Mouse (Mus musculus): ENCODE data around the gene Gas7. TPM values are rescaled to one million over a fixed set of nuclear protein-coding genes. Genes with fewer than 3 reads are reported as not detected.

Gas7 gene
- polyA plus RNA-seq, 1 experiment from 2014 or later, result 24.4 TPM

GRCm38 (mm10) chr11:67632906-67633305, 177.7 kb downstream of the Gas7 start:
- no peak for ATAC-seq (ENCODE audit: insufficient number of reproducible peaks, low FRiP score, low TSS enrichment, low read depth)
- no peak overlapping the region for H3K4me2 ChIP-seq (replicated peaks)
- no peak overlapping the region for H3K9ac ChIP-seq
- WGBS, result 76% methylated on average over 8 of the region's 8 CpGs
- H3K4me3 ChIP-seq (replicated peaks), result no peak overlapping the region
- H3K27me3 ChIP-seq, result no peaks in the 10 kb centered on the region
- H3K4me1 ChIP-seq, result 0 out of 2 replicates have a peak, but pooled peaks cover 3% of the 10 kb centered on the region
- no peaks in the 10 kb centered on the region for H3K36me3 ChIP-seq
- H3K9me3 ChIP-seq (replicated peaks), result no peaks in the 10 kb centered on the region
- no peak overlapping the region for H3K27ac ChIP-seq (replicated peaks)

DNA sequence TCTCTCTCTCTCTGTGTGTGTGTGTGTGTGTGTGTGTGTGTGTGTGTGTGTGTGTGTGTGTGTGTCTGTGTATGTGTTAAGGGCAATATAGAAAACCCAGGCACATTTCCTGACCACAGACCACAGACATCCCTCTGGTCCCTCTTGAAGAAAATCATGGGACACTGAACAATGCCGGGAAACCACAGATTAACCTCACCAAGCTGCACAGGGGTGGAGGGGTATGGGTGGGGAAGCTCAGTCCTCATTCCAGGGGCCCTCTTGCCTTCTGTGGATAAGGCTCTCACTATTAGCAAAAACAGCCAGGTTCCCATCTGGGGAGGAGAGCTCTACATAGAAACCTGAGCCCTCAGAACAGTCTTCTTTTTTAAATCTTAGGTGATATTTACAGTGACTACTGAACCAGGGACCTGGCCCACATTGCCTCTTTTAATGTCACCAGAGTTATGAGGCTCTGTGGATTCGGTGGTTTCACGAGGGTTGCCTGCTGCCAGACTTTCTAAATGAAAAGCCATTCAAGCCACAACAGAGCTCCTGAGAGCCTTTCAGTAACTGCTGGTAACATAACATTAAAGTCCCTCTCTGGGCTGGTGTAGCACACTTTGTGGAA, 178.5 kb downstream of the Gas7 start:
- H3K4me2 ChIP-seq (replicated peaks), result no peak overlapping the region
- H3K9me3 ChIP-seq (replicated peaks), result no peaks in the 10 kb centered on the region
- H3K4me3 ChIP-seq (replicated peaks), result no peak overlapping the region
- no peaks in the 10 kb centered on the region for H3K36me3 ChIP-seq
- no peak overlapping the region for H3K27ac ChIP-seq (replicated peaks)
- H3K4me1 ChIP-seq, result 0 out of 2 replicates have a peak, but pooled peaks cover 3% of the 10 kb centered on the region
- no peak overlapping the region for H3K9ac ChIP-seq
- ATAC-seq (ENCODE audit: insufficient number of reproducible peaks, low FRiP score, low TSS enrichment, low read depth), result no peak
- 38% methylated on average over 3 of the region's 3 CpGs for WGBS
- H3K27me3 ChIP-seq, result no peaks in the 10 kb centered on the region

DNA sequence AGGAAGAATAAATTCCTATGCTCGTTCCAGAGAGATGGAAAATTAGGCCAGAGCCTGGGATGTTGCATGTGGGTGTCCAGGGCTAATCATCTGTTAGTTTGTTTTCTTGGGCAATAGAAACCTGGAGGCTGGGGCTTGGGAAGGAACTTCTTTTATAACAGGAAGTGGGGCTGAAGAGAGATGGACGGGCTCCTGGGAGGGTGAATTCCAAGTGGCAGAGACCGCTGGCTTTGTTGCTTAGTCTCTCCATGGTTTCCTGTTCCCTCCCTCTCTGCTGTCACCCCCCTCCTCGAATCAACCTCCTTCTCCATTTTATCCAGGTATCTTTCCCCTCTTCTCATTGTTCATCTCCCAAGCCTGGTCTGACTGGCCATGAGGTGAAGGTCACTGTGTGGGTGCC, 181.0 kb downstream of the Gas7 start:
- Histone ChIP-seq H3K27ac (replicated peaks) (no peak overlapping the region), H3K36me3 (no peaks in the 10 kb centered on the region), H3K9me3 (replicated peaks) (no peaks in the 10 kb centered on the region), H3K4me2 (replicated peaks) (no peak overlapping the region), H3K9ac (no peak overlapping the region), H3K4me1 (0 out of 2 replicates have a peak, but pooled peaks cover 3% of the 10 kb centered on the region), H3K4me3 (replicated peaks) (no peak overlapping the region), H3K27me3 (no peaks in the 10 kb centered on the region)
- no peak for ATAC-seq (ENCODE audit: insufficient number of reproducible peaks, low FRiP score, low TSS enrichment, low read depth)
- 70% methylated on average over 4 of the region's 4 CpGs for WGBS

GRCm38 (mm10) chr11:67636905-67637586, 181.8 kb downstream of the Gas7 start:
- no peak overlapping the region for H3K27ac ChIP-seq (replicated peaks)
- no peaks in the 10 kb centered on the region for H3K9me3 ChIP-seq (replicated peaks)
- no peak for ATAC-seq (ENCODE audit: insufficient number of reproducible peaks, low FRiP score, low TSS enrichment, low read depth)
- no peak overlapping the region for H3K4me3 ChIP-seq (replicated peaks)
- no peaks in the 10 kb centered on the region for H3K27me3 ChIP-seq
- 0 out of 2 replicates have a peak, but pooled peaks cover 3% of the 10 kb centered on the region for H3K4me1 ChIP-seq
- H3K9ac ChIP-seq, result no peak overlapping the region
- H3K4me2 ChIP-seq (replicated peaks), result no peak overlapping the region
- 38% methylated on average over 6 of the region's 6 CpGs for WGBS
- no peaks in the 10 kb centered on the region for H3K36me3 ChIP-seq

DNA sequence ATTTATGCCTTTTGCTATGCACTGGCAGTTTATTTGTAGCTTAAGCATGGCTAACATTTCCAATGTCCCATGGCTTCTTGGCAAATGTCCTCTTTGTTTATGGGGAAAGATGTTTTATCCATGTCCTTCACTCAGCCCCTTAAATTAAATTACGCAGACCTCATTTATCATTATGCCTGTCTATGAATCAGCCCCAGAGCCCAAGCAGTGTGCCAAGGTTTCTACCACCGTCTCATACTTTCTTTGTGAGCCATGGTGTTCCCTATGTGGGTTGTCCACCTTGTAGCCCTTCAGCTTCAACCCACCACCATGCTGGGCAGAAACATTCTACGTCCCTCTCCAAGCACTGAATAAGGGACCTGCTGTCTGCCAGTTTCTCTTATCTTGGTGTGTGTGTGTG, 183.2 kb downstream of the Gas7 start:
- ATAC-seq (ENCODE audit: insufficient number of reproducible peaks, low FRiP score, low TSS enrichment, low read depth), result no peak
- WGBS, result 70% methylated on average over 3 of the region's 3 CpGs
- H3K4me2 ChIP-seq (replicated peaks), result no peak overlapping the region
- no peaks in the 10 kb centered on the region for H3K36me3 ChIP-seq
- H3K4me3 ChIP-seq (replicated peaks), result no peak overlapping the region
- no peaks in the 10 kb centered on the region for H3K9me3 ChIP-seq (replicated peaks)
- 0 out of 2 replicates have a peak, but pooled peaks cover 3% of the 10 kb centered on the region for H3K4me1 ChIP-seq
- 0 out of 2 replicates have a peak overlapping the region, but pooled peaks have one; percentile 36 for H3K27ac ChIP-seq (replicated peaks)
- H3K9ac ChIP-seq, result no peak overlapping the region
- no peaks in the 10 kb centered on the region for H3K27me3 ChIP-seq

GRCm38 (mm10) chr11:67640299-67640698, 185.1 kb downstream of the Gas7 start:
- no peak for ATAC-seq (ENCODE audit: insufficient number of reproducible peaks, low FRiP score, low TSS enrichment, low read depth)
- Histone ChIP-seq H3K4me2 (replicated peaks) (no peak overlapping the region), H3K27me3 (no peaks in the 10 kb centered on the region), H3K4me1 (no peaks in the 10 kb centered on the region), H3K4me3 (replicated peaks) (no peak overlapping the region), H3K9ac (no peak overlapping the region), H3K9me3 (replicated peaks) (no peaks in the 10 kb centered on the region), H3K36me3 (no peaks in the 10 kb centered on the region), H3K27ac (replicated peaks) (no peak overlapping the region)
- WGBS, result 84% methylated on average over 6 of the region's 6 CpGs

DNA sequence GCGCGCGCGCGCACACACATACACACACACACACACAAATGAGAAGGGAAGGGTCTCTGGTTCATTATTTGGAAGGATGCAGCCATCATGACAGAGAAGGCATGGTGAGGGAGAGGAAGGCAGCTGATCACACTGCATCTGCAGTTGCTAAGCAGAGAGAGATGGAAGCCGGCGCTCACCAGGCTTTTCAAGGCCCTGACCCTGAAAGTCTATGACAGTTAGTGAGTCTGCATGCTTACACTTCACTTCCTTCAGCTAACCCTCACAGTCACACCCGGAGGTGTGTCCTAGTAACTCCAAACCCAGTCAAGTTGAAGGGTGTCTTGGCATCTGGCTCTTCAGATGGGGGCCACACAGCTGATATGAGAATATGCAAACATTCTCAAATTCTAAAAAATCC, 187.2 kb downstream of the Gas7 start:
- H3K36me3 ChIP-seq, result no peaks in the 10 kb centered on the region
- no peak for ATAC-seq (ENCODE audit: insufficient number of reproducible peaks, low FRiP score, low TSS enrichment, low read depth)
- H3K9me3 ChIP-seq (replicated peaks), result no peaks in the 10 kb centered on the region
- no peak overlapping the region for H3K4me3 ChIP-seq (replicated peaks)
- no peaks in the 10 kb centered on the region for H3K4me1 ChIP-seq
- 89% methylated on average over 8 of the region's 8 CpGs for WGBS
- H3K27me3 ChIP-seq, result no peaks in the 10 kb centered on the region
- no peak overlapping the region for H3K4me2 ChIP-seq (replicated peaks)
- H3K27ac ChIP-seq (replicated peaks), result no peak overlapping the region
- H3K9ac ChIP-seq, result no peak overlapping the region

DNA sequence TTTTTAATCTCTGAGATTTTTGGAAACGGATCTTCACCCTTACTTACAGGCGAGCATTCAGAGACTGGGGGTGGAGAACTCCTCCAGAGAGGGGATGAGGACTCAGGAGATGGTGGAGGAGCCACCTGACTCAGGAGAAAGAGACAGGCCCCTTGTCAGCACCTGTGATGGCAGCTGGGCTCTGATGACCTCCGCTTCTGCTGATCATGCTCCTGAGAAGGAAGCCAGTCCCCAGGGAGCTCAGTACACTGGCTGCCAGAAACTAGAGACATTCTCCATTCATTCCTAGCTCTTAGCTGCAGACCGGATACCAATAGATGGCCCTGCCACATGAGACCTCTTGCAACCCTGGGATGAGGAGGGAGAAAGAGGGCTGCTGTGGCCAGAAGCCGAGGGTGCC, 187.6 kb downstream of the Gas7 start:
- H3K27me3 ChIP-seq, result no peaks in the 10 kb centered on the region
- H3K4me3 ChIP-seq (replicated peaks), result no peak overlapping the region
- H3K9me3 ChIP-seq (replicated peaks), result no peaks in the 10 kb centered on the region
- H3K9ac ChIP-seq, result no peak overlapping the region
- no peaks in the 10 kb centered on the region for H3K4me1 ChIP-seq
- no peak for ATAC-seq (ENCODE audit: insufficient number of reproducible peaks, low FRiP score, low TSS enrichment, low read depth)
- H3K27ac ChIP-seq (replicated peaks), result no peak overlapping the region
- 78% methylated on average over 5 of the region's 5 CpGs for WGBS
- H3K4me2 ChIP-seq (replicated peaks), result no peak overlapping the region
- H3K36me3 ChIP-seq, result no peaks in the 10 kb centered on the region

- H3K27me3 ChIP-seq, result no peaks in the 10 kb centered on the region
Observed at GRCm38 (mm10) chr11:67643465-67643864, 188.2 kb downstream of the Gas7 start.

GRCm38 (mm10) chr11:67644632-67645149, 189.5 kb downstream of the Gas7 start:
- Histone ChIP-seq H3K4me3 (replicated peaks) (no peak overlapping the region), H3K4me1 (no peaks in the 10 kb centered on the region), H3K27ac (replicated peaks) (no peak overlapping the region), H3K36me3 (no peaks in the 10 kb centered on the region), H3K4me2 (replicated peaks) (no peak overlapping the region), H3K27me3 (no peaks in the 10 kb centered on the region), H3K9ac (no peak overlapping the region), H3K9me3 (replicated peaks) (no peaks in the 10 kb centered on the region)
- no peak for ATAC-seq (ENCODE audit: insufficient number of reproducible peaks, low FRiP score, low TSS enrichment, low read depth)
- 65% methylated on average over 6 of the region's 6 CpGs for WGBS

More at GRCm38 (mm10) chr11:67643465-67643864, 188.2 kb downstream of the Gas7 start:
- Histone ChIP-seq H3K4me2 (replicated peaks) (no peak overlapping the region), H3K4me3 (replicated peaks) (no peak overlapping the region), H3K27ac (replicated peaks) (no peak overlapping the region), H3K9ac (no peak overlapping the region), H3K36me3 (no peaks in the 10 kb centered on the region), H3K9me3 (replicated peaks) (no peaks in the 10 kb centered on the region), H3K4me1 (no peaks in the 10 kb centered on the region)
- no peak for ATAC-seq (ENCODE audit: insufficient number of reproducible peaks, low FRiP score, low TSS enrichment, low read depth)
- WGBS, result 76% methylated on average over 3 of the region's 3 CpGs

- ATAC-seq (ENCODE audit: insufficient number of reproducible peaks, low FRiP score, low TSS enrichment, low read depth), result no peak
- H3K4me1 ChIP-seq, result peaks cover 8% of the 10 kb centered on the region
- WGBS, result 32% methylated on average over 5 of the region's 5 CpGs
Observed at GRCm38 (mm10) chr11:67647745-67648144, 192.5 kb downstream of the Gas7 start.

More at GRCm38 (mm10) chr11:67647745-67648144, 192.5 kb downstream of the Gas7 start:
- no peaks in the 10 kb centered on the region for H3K27me3 ChIP-seq
- no peak overlapping the region for H3K9ac ChIP-seq
- no peak overlapping the region for H3K27ac ChIP-seq (replicated peaks)
- H3K4me2 ChIP-seq (replicated peaks), result no peak overlapping the region
- H3K9me3 ChIP-seq (replicated peaks), result no peaks in the 10 kb centered on the region
- no peaks in the 10 kb centered on the region for H3K36me3 ChIP-seq
- no peak overlapping the region for H3K4me3 ChIP-seq (replicated peaks)
